Mouse (Mus musculus): Measurements from ENCODE around the gene Wdr72. TPM values are rescaled to one million over a fixed set of nuclear protein-coding genes. Genes with fewer than 3 reads are reported as not detected.

Wdr72 gene
- 0.97 TPM in 1 of 2 replicates, not detected in the other for polyA plus RNA-seq (2011; ENCODE audit: insufficient read depth, insufficient read length, low replicate concordance, missing spikeins)

GRCm38 (mm10) chr9:74109761-74110460 is at the start of gene Wdr72:
Gene Wdr72 (plus strand): TSS chr9:74110356.
- Histone ChIP-seq H3K4me1 (ENCODE audit: control insufficient read depth, insufficient read depth, low read length) (no peaks in the 10 kb centered on the region), H3K27ac (ENCODE audit: control insufficient read depth, insufficient read depth, low read depth, low read length, poor library complexity) (no peak within 1 kb of the TSS), H3K4me3 (replicated peaks; ENCODE audit: control insufficient read depth, low read depth, low read length) (no peak within 1 kb of the TSS)
- WGBS = 12% methylated on average over 17 of the region's 17 CpGs
- no peak for TF ChIP-seq POLR2A (IDR thresholded peaks at IDR 0.05; ENCODE audit: borderline replicate concordance, control insufficient read depth, low read depth, low read length)
- TF ChIP-seq CTCF (IDR thresholded peaks at IDR 0.05; ENCODE audit: control insufficient read depth, insufficient read depth, low read length) = no peak

GRCm38 (mm10) chr9:74066278-74066677 is 43.9 kb upstream of the Wdr72 start:
- WGBS = 80% methylated on average over 3 of the region's 3 CpGs
- no peak overlapping the region for H3K4me3 ChIP-seq (replicated peaks; ENCODE audit: control insufficient read depth, low read depth, low read length)
- TF ChIP-seq CTCF (IDR thresholded peaks at IDR 0.05; ENCODE audit: control insufficient read depth, insufficient read depth, low read length) (peak; percentile 17; the same call in 1 of the 2 replicates), POLR2A (IDR thresholded peaks at IDR 0.05; ENCODE audit: borderline replicate concordance, control insufficient read depth, low read depth, low read length) (no peak)
- no peak overlapping the region for H3K27ac ChIP-seq (ENCODE audit: control insufficient read depth, insufficient read depth, low read depth, low read length, poor library complexity)
- H3K4me1 ChIP-seq (ENCODE audit: control insufficient read depth, insufficient read depth, low read length) = no peaks in the 10 kb centered on the region

- TF ChIP-seq CTCF (IDR thresholded peaks at IDR 0.05; ENCODE audit: control insufficient read depth, insufficient read depth, low read length) = no peak
- no peak for TF ChIP-seq POLR2A (IDR thresholded peaks at IDR 0.05; ENCODE audit: borderline replicate concordance, control insufficient read depth, low read depth, low read length)
- Histone ChIP-seq H3K27ac (ENCODE audit: control insufficient read depth, insufficient read depth, low read depth, low read length, poor library complexity) (no peak overlapping the region), H3K4me3 (replicated peaks; ENCODE audit: control insufficient read depth, low read depth, low read length) (no peak overlapping the region), H3K4me1 (ENCODE audit: control insufficient read depth, insufficient read depth, low read length) (no peaks in the 10 kb centered on the region)
- WGBS = 75% methylated on average over 10 of the region's 10 CpGs
Measured at GRCm38 (mm10) chr9:74066766-74067165, 43.4 kb upstream of the Wdr72 start.

- Histone ChIP-seq H3K4me1 (ENCODE audit: control insufficient read depth, insufficient read depth, low read length) (no peaks in the 10 kb centered on the region), H3K27ac (ENCODE audit: control insufficient read depth, insufficient read depth, low read depth, low read length, poor library complexity) (no peak overlapping the region), H3K4me3 (replicated peaks; ENCODE audit: control insufficient read depth, low read depth, low read length) (no peak overlapping the region)
- TF ChIP-seq CTCF (IDR thresholded peaks at IDR 0.05; ENCODE audit: control insufficient read depth, insufficient read depth, low read length) (no peak), POLR2A (IDR thresholded peaks at IDR 0.05; ENCODE audit: borderline replicate concordance, control insufficient read depth, low read depth, low read length) (no peak)
- 62% methylated on average over 2 of the region's 2 CpGs for WGBS
Measured at GRCm38 (mm10) chr9:74075958-74076357, 34.2 kb upstream of the Wdr72 start.

- H3K27ac ChIP-seq (ENCODE audit: control insufficient read depth, insufficient read depth, low read depth, low read length, poor library complexity) = no peak overlapping the region
- TF ChIP-seq CTCF (IDR thresholded peaks at IDR 0.05; ENCODE audit: control insufficient read depth, insufficient read depth, low read length) (no peak), POLR2A (IDR thresholded peaks at IDR 0.05; ENCODE audit: borderline replicate concordance, control insufficient read depth, low read depth, low read length) (no peak)
- no peaks in the 10 kb centered on the region for H3K4me1 ChIP-seq (ENCODE audit: control insufficient read depth, insufficient read depth, low read length)
- no peak overlapping the region for H3K4me3 ChIP-seq (replicated peaks; ENCODE audit: control insufficient read depth, low read depth, low read length)
Measured at GRCm38 (mm10) chr9:74078458-74078857, 31.7 kb upstream of the Wdr72 start.

GRCm38 (mm10) chr9:74080241-74080640 is 29.9 kb upstream of the Wdr72 start:
- no peaks in the 10 kb centered on the region for H3K4me1 ChIP-seq (ENCODE audit: control insufficient read depth, insufficient read depth, low read length)
- TF ChIP-seq POLR2A (IDR thresholded peaks at IDR 0.05; ENCODE audit: borderline replicate concordance, control insufficient read depth, low read depth, low read length) (no peak), CTCF (IDR thresholded peaks at IDR 0.05; ENCODE audit: control insufficient read depth, insufficient read depth, low read length) (no peak)
- 18% methylated on average over 5 of the region's 5 CpGs for WGBS
- H3K27ac ChIP-seq (ENCODE audit: control insufficient read depth, insufficient read depth, low read depth, low read length, poor library complexity) = no peak overlapping the region
- H3K4me3 ChIP-seq (replicated peaks; ENCODE audit: control insufficient read depth, low read depth, low read length) = no peak overlapping the region

GRCm38 (mm10) chr9:74101591-74101990 is 8.6 kb upstream of the Wdr72 start:
- TF ChIP-seq CTCF (IDR thresholded peaks at IDR 0.05; ENCODE audit: control insufficient read depth, insufficient read depth, low read length) (no peak), POLR2A (IDR thresholded peaks at IDR 0.05; ENCODE audit: borderline replicate concordance, control insufficient read depth, low read depth, low read length) (no peak)
- Histone ChIP-seq H3K27ac (ENCODE audit: control insufficient read depth, insufficient read depth, low read depth, low read length, poor library complexity) (no peak overlapping the region), H3K4me1 (ENCODE audit: control insufficient read depth, insufficient read depth, low read length) (no peaks in the 10 kb centered on the region), H3K4me3 (replicated peaks; ENCODE audit: control insufficient read depth, low read depth, low read length) (no peak overlapping the region)

GRCm38 (mm10) chr9:74102615-74103014 is 7.5 kb upstream of the Wdr72 start:
- Histone ChIP-seq H3K4me3 (replicated peaks; ENCODE audit: control insufficient read depth, low read depth, low read length) (no peak overlapping the region), H3K4me1 (ENCODE audit: control insufficient read depth, insufficient read depth, low read length) (no peaks in the 10 kb centered on the region), H3K27ac (ENCODE audit: control insufficient read depth, insufficient read depth, low read depth, low read length, poor library complexity) (no peak overlapping the region)
- no peak for TF ChIP-seq POLR2A (IDR thresholded peaks at IDR 0.05; ENCODE audit: borderline replicate concordance, control insufficient read depth, low read depth, low read length)
- no peak for TF ChIP-seq CTCF (IDR thresholded peaks at IDR 0.05; ENCODE audit: control insufficient read depth, insufficient read depth, low read length)
- WGBS = 97% methylated on average over 1 of the region's 1 CpGs

- no peak overlapping the region for H3K27ac ChIP-seq (ENCODE audit: control insufficient read depth, insufficient read depth, low read depth, low read length, poor library complexity)
- H3K4me3 ChIP-seq (replicated peaks; ENCODE audit: control insufficient read depth, low read depth, low read length) = no peak overlapping the region
- no peaks in the 10 kb centered on the region for H3K4me1 ChIP-seq (ENCODE audit: control insufficient read depth, insufficient read depth, low read length)
- WGBS = 9% methylated on average over 7 of the region's 7 CpGs
- TF ChIP-seq CTCF (IDR thresholded peaks at IDR 0.05; ENCODE audit: control insufficient read depth, insufficient read depth, low read length) (no peak), POLR2A (IDR thresholded peaks at IDR 0.05; ENCODE audit: borderline replicate concordance, control insufficient read depth, low read depth, low read length) (no peak)
Measured at GRCm38 (mm10) chr9:74110461-74110816, 283 bp downstream of the Wdr72 start.

Measured in bone marrow, adult 2 months (tissue).